Mouse (Mus musculus) ES-Bruce4 (cell line): ENCODE measurements around the gene Qpct. TPM values are rescaled to one million over a fixed set of nuclear protein-coding genes. Genes with fewer than 3 reads are reported as not detected.

Experiments used
- H3K27ac ChIP-seq: 2 replicates; pipeline ENCODE4 v1.5.1; 2012; ENCODE audit warnings: low read length, inconsistent platforms; ENCODE audit not compliant: insufficient read depth
- H3K27me3 ChIP-seq: 2 replicates; pipeline ENCODE4 v1.6.1; 2012; ENCODE audit warnings: mild to moderate bottlenecking, low read length, inconsistent platforms; ENCODE audit not compliant: control insufficient read depth, poor library complexity, insufficient read depth, severe bottlenecking
- H3K36me3 ChIP-seq: 2 replicates; pipeline ENCODE4 v1.6.1; 2012; ENCODE audit warnings: inconsistent platforms, mild to moderate bottlenecking, low read length, moderate library complexity; ENCODE audit not compliant: control insufficient read depth, poor library complexity, insufficient read depth, severe bottlenecking
- H3K4me1 ChIP-seq: one replicate; pipeline ENCODE4 v1.8.1; 2011; ENCODE audit warnings: low read length; ENCODE audit not compliant: control insufficient read depth, insufficient read depth
- H3K4me3 ChIP-seq: 2 replicates; pipeline ENCODE4 v1.5.1; 2011; ENCODE audit warnings: low read depth, mild to moderate bottlenecking, low read length
- H3K9ac ChIP-seq: 2 replicates; pipeline ENCODE4 v1.6.1; 2012; ENCODE audit warnings: low read depth, mild to moderate bottlenecking, inconsistent platforms; ENCODE audit not compliant: poor library complexity, severe bottlenecking
- H3K9me3 ChIP-seq: replicated peaks from 2 replicates; pipeline ENCODE4 v1.6.1; 2012; ENCODE audit warnings: mild to moderate bottlenecking, low read length, inconsistent platforms; ENCODE audit not compliant: control insufficient read depth, poor library complexity, insufficient read depth, severe bottlenecking
- CTCF ChIP-seq: IDR thresholded peaks from one replicate; pipeline ENCODE4 v1.8.1; 2011; ENCODE audit warnings: low read depth, low read length
- EP300 ChIP-seq: IDR thresholded peaks from 2 replicates; pipeline ENCODE4 v1.6.1; 2011; ENCODE audit warnings: low read depth, low read length; ENCODE audit not compliant: insufficient read depth
- POLR2A ChIP-seq: IDR thresholded peaks from one replicate; pipeline ENCODE4 v1.8.1; 2011; ENCODE audit warnings: low read length; ENCODE audit not compliant: insufficient read depth
- polyA plus RNA-seq: library from polyadenylated mRNA; stranded (reverse); fragments of >200 nt; gene quantifications from 2 replicates; pipeline ENCODE4 v1.2.4, GENCODE M21; 2011; ENCODE audit warnings: low read depth; ENCODE audit not compliant: missing spikeins, insufficient read depth, insufficient read length

The Qpct gene
- polyA plus RNA-seq, 1 experiment: 3.0 TPM

DNA sequence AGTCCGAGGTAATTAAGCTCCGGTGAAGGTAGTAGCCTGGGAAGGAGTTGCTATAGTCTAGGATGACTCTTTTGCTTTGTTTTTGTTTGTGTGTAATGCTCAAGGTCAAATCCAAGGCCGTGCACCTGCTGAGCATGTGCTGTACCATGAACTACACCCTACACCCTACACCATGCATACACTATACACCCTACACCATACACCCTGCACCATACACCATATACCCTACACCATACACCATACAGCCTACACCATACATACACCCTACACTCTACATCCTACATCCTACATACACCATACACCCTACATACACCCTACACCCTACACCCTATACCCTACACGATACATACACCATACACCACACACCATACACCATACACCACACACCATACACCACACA, 18.9 kb upstream of the Qpct start:
- H3K4me3 ChIP-seq: no peak overlapping the region
- H3K9ac ChIP-seq: no peak overlapping the region
- no peak overlapping the region for H3K27ac ChIP-seq
- TF ChIP-seq CTCF (no peak), POLR2A (no peak)
- H3K27me3 ChIP-seq: no peaks in the 10 kb centered on the region
- H3K4me1 ChIP-seq: no peaks in the 10 kb centered on the region
- no peaks in the 10 kb centered on the region for H3K36me3 ChIP-seq
- H3K9me3 ChIP-seq: no peaks in the 10 kb centered on the region

DNA sequence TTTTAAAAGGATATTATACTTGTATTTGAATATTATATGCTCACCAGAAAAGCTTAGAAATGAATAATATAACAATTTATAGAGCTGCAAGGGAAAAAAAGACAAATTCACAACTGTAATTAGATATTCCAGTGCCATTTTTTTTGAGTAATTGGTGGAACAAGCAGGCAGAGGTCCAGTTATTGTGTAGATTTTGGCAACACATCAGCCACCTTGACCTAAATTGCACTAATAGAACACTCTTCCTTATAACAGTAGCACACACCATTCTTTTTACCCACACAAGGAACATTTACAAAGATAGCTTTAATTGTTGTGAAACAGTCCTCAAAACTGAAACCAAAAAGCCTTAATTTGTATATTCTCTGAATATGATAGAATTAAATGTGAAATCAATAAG, 12.0 kb upstream of the Qpct start:
- Histone ChIP-seq H3K9ac (no peak overlapping the region), H3K9me3 (no peaks in the 10 kb centered on the region), H3K27ac (no peak overlapping the region), H3K4me3 (no peak overlapping the region), H3K27me3 (no peaks in the 10 kb centered on the region), H3K4me1 (no peaks in the 10 kb centered on the region), H3K36me3 (no peaks in the 10 kb centered on the region)
- no peak for TF ChIP-seq EP300
- TF ChIP-seq CTCF: no peak
- no peak for TF ChIP-seq POLR2A

DNA sequence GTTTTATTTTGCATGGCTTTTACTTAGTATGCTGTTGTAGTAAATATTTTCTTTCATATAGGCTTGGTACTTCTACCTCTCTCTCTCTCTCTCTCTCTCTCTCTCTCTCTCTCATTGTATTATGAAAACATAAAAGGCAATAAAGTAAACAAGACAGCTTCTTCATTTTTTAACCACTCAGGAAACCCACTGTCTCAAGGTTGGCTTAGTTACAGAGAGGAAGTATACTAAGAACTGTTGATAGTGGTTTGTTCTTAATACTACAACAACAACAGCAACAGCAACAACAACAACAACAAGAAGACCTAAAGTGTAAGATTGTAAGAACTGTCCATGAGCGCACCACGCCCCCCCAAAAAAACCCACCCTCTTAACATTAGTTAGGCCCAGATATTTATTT, 8.0 kb upstream of the Qpct start:
- no peaks in the 10 kb centered on the region for H3K27me3 ChIP-seq
- TF ChIP-seq CTCF (no peak), EP300 (no peak), POLR2A (no peak)

DNA sequence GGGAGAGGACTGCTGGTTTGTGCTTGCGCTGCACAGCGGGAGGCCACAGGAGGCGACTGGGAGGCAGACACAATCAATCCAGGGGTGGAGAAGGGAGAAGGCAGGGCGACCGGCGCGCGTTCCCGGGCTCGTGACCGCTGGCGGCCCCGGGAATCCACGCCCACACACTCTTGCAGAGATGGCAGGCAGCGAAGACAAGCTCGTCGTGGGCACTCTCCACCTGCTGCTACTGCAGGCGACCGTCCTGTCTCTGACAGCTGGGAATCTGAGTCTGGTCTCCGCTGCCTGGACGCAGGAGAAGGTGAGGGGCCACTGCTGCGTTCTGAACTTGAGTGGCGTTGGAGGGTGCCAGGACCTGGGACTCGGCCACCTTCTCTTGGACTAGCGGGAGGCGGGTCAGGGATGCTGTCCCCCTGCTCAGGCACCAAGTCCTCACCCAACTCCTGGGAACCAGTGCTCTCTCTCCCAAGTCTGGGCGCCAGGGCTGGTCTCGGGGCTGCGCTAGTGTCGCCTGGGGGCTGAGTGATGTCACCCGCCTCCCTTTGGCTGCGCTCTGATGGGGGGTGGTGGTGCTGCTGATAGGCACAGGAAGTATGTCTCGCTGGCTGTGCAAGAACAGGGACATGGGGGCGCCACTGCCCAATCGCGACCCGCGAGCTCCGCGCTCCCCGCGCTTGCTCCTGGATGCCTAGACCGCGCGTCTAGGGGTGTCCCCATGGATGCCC, 544 bp downstream of the Qpct start:
- H3K9ac ChIP-seq: peak overlapping the region; percentile 8; the same call in 1 of the 2 replicates
- H3K4me1 ChIP-seq: no peaks in the 10 kb centered on the region
- no peaks in the 10 kb centered on the region for H3K36me3 ChIP-seq
- H3K9me3 ChIP-seq: no peaks in the 10 kb centered on the region
- no peaks in the 10 kb centered on the region for H3K27me3 ChIP-seq
- H3K4me3 ChIP-seq: peak overlapping the region; percentile 82
- TF ChIP-seq POLR2A (no peak), EP300 (no peak), CTCF (no peak)
- H3K27ac ChIP-seq: no peak overlapping the region

More for the DNA sequence above, 8.0 kb upstream of the Qpct start:
- Histone ChIP-seq H3K4me3 (no peak overlapping the region), H3K36me3 (no peaks in the 10 kb centered on the region), H3K27ac (no peak overlapping the region), H3K9me3 (no peaks in the 10 kb centered on the region), H3K9ac (no peak overlapping the region), H3K4me1 (no peaks in the 10 kb centered on the region)

DNA sequence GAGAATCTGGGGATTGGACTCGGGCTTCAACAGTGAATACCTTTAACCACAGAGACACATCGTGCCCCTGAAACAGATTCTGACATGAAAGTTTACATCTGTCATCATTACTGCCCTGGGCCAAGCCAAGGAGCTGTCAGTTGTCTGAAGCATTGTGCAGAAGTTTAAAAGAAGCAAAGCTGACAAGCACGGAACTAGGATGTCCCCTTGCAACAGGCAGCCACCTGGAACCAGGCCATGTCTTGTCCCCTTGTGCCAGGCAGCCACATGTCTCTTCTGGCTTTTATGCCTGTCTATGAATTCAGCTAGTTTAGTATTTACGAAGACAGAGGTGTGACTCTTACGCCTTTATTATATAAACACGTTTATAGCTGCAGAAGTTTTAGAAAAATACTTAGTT, 6.6 kb downstream of the Qpct start:
- H3K9me3 ChIP-seq: peaks cover 6% of the 10 kb centered on the region; the same call in 1 of the 2 replicates
- no peaks in the 10 kb centered on the region for H3K4me1 ChIP-seq
- no peak overlapping the region for H3K9ac ChIP-seq
- H3K4me3 ChIP-seq: no peak overlapping the region
- TF ChIP-seq EP300 (no peak), POLR2A (no peak), CTCF (no peak)
- H3K27ac ChIP-seq: no peak overlapping the region
- no peaks in the 10 kb centered on the region for H3K36me3 ChIP-seq
- H3K27me3 ChIP-seq: no peaks in the 10 kb centered on the region

DNA sequence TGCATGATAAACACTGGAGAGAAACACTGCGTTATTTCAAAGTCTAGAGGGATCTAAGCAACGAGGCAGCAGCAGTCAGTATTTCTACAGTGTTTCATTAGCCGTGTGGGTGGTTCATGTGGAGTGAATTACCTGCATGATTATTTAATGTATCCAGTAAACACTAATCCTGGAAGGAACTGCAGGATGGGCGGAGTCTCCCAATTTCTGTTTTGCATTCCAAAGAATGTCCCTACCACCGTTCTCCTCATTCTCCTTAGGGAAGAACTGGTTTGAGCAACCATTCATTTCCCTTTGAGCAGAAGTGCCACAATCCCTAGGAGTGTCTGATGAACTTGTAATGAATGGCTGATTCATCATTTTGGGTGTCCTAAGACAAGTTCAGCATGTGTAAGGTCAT, 8.5 kb downstream of the Qpct start:
- Histone ChIP-seq H3K36me3 (no peaks in the 10 kb centered on the region), H3K4me3 (no peak overlapping the region), H3K27ac (peak overlapping the region; percentile 16; the same call in 1 of the 2 replicates), H3K4me1 (no peaks in the 10 kb centered on the region), H3K27me3 (no peaks in the 10 kb centered on the region), H3K9ac (no peak overlapping the region), H3K9me3 (peaks cover 6% of the 10 kb centered on the region; the same call in 1 of the 2 replicates)
- TF ChIP-seq POLR2A: no peak
- TF ChIP-seq EP300: no peak
- TF ChIP-seq CTCF: no peak
